Mouse (Mus musculus): ENCODE data around the gene Krtap20-2. TPM values are rescaled to one million over a fixed set of nuclear protein-coding genes. Genes with fewer than 3 reads are reported as not detected.
"Not testable (repeated sequence)": the region's sequence is repeated elsewhere in the genome, so short reads cannot be mapped to it uniquely, and the experiment has no call there.

Krtap20-2 gene
- total RNA-seq (2021) = not detected
- long read RNA-seq, experiment 1 = 0 reads
- long read RNA-seq, experiment 2 = 0 reads

GRCm38 (mm10) chr16:89205561-89205960, at the start of gene Krtap20-2:
Gene Krtap20-2, plus strand, starts transcription at chr16:89205861.
- DNase-seq (ENCODE audit: low spot score in 2 of 2) = no peak

DNA sequence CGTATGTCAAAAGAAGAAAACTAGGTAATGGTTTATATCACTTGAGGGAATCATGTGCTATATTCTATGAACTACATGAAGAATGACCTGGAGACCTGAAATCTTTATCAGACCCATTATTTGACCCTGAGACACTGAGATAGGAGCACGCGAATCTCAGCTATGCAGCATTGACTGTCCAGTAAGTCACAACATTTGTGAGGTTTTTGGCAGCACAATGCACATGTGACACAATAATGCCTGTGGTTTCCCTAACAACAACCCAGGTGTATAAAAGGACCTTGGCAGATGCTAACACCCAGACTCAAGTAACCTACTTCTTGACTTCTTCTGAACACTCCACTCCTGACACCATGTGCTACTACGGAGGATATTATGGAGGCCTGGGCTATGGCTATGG, 48.0 kb upstream of the Krtap20-2 start, which contains the start of gene Gm9789:
Gene Gm9789 (plus strand): TSS at position 301 of the 400 bp plus-strand sequence.
- no peak for DNase-seq (ENCODE audit: low spot score in 2 of 2)

DNA sequence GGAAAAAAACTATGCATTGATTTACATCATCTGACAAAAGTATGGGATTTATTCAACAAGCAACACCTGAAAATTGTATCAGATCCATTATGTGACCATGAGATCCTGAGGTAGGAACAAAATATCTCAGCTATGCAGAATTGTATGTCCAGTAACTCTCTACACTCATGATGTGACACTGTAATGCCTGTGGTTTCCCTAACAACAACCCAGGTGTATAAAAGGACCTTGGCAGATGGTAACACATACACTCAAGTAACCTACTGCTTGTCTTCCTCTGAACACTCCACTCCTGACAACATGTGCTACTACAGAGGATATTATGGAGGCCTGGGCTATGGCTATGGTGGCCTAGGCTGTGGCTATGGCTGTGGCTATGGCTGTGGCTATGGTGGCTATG, 36.5 kb upstream of the Krtap20-2 start, which contains the start of gene Gm7735:
Gene Gm7735 (plus strand): TSS at position 301 of the 400 bp plus-strand sequence.
- DNase-seq (ENCODE audit: low spot score in 2 of 2) = not testable (repeated sequence)

GRCm38 (mm10) chr16:89174435-89174834, 31.2 kb upstream of the Krtap20-2 start, which contains the start of gene 1110057P08Rik:
Gene 1110057P08Rik, plus strand, starts transcription at chr16:89174735.
- no peak for DNase-seq (ENCODE audit: low spot score in 2 of 2)

- DNase-seq (ENCODE audit: low spot score in 2 of 2) = no peak
These were observed 17.0 kb upstream of the Krtap20-2 start for GRCm38 (mm10) chr16:89188621-89189020.

Other genes with a start within 250 kb of the Krtap20-2 start
- not detected for gene Krtap16-3, start 243.0 kb upstream of the Krtap20-2 start, total RNA-seq (2021)
- not detected for gene Krtap22-2, start 195.1 kb upstream of the Krtap20-2 start, total RNA-seq (2021)
- not detected for gene Gm10229, start 190.6 kb upstream of the Krtap20-2 start, total RNA-seq (2021)
- gene Krtap6-1, start 174.2 kb upstream of the Krtap20-2 start, total RNA-seq (2021) = not detected
- gene Gm10228, start 164.4 kb upstream of the Krtap20-2 start, total RNA-seq (2021) = not detected
- gene Krtap6-5, start 158.0 kb upstream of the Krtap20-2 start, total RNA-seq (2021) = not detected
- gene 1110025L11Rik, start 141.9 kb upstream of the Krtap20-2 start, total RNA-seq (2021) = not detected
- not detected for gene Krtap6-3, start 121.8 kb upstream of the Krtap20-2 start, total RNA-seq (2021)
- gene Gm6358, start 65.0 kb upstream of the Krtap20-2 start, total RNA-seq (2021) = not detected
- not detected for gene Gm10061, start 54.8 kb upstream of the Krtap20-2 start, total RNA-seq (2021)
- not detected for gene Gm9789, start 47.9 kb upstream of the Krtap20-2 start, total RNA-seq (2021)
- not detected for gene Gm7735, start 36.4 kb upstream of the Krtap20-2 start, total RNA-seq (2021)
- gene 1110057P08Rik, start 31.1 kb upstream of the Krtap20-2 start, total RNA-seq (2021) = not detected
- gene Krtap21-1, start 198.0 kb downstream of the Krtap20-2 start, total RNA-seq (2021) = not detected
- not detected for gene Krtap6-2, start 214.2 kb downstream of the Krtap20-2 start, total RNA-seq (2021)